Mouse (Mus musculus): Measurements from ENCODE around the gene Fstl1.

The Fstl1 gene

DNA sequence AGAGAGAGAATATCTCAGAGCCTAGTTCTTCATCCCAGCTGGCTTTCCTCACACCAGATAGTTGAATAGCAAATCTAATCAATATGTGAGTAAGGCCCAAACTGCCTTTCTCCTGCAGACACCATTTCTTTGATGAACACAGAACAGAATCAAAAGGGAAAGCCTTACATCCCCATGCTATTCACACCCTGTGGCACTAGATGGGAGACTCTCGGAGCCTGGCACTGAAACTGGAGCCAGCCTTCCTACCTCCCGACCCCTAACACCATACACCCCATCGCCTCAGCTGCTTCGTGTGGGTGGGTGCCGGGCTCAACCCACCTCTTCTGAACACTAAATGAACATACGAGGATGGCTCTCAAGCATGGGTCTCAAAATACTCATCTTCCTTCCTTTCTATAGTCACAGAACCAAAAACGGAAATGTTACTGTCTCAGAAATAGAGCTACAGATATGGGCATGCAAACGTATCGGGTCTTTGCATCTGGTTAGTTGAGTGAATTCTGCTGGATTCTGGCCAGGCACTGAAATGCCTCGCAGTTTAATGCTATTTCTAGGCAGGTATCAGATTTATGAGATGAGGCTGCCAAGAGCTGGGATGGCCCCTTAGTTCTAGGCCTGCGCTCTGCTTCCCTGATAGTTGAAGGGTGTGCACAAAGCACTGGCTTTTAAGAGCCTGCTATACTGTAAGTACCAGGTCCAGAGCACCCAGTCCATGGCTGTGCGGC, 48.3 kb downstream of the Fstl1 start:
- DNase-seq: no peak

DNA sequence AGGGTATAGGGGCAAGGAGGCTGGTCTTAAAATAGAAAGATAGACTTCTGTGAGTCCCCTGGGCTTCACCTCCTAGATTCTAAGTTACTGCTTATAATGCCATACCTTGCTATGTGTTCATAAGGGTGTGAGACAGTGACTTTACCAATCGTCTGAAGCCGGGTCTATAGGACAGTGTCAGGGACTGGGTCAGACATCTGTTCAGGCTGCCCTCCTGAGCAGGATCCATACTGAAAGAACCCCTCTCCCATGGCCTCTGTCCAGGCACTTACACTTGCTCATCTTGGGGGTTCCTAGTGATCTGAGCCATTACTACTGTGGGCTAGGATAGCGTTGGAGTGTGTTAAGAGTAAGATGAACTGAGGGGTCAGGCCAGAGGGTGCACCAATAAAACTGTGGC, 49.6 kb downstream of the Fstl1 start:
- DNase-seq: no peak

DNA sequence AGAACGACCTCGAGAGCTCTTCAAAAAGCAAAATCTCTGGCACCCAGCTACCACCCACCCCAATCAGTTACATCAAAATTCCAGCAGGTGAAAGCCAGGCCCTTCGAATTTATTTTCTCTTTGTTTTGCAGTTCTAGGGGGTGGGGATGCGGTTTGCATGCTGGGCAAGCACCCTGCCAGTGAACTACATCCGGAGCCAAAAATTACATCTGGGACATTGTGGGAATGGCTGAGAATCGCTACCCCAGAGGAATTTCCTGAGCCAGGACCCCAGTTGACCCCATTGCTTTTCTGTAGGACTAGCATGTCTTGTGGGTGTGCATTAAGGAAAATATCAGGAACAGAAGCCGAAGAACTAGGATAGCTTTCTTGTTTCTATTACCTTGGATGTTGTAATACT, 54.4 kb downstream of the Fstl1 start:
- no peak for DNase-seq

DNA sequence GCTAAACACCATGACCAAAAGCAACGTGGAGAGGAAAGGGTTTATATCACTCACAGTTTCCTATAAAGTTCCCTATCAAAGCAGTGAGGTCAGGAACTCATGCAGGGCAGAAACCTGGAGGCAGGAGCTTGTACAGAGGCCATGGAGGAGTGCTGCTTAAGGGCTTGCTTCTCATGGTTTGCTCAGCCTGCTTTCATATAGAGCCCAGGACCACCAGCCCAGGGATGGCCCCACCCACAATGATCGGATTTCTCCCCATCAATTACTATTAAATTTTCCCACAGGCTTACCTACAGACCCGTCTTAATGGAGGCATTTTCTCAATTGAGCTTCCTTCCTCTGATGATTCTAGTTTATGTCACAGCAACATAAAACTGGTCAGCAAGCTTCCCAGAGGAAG, 60.9 kb downstream of the Fstl1 start:
- DNase-seq: no peak

DNA sequence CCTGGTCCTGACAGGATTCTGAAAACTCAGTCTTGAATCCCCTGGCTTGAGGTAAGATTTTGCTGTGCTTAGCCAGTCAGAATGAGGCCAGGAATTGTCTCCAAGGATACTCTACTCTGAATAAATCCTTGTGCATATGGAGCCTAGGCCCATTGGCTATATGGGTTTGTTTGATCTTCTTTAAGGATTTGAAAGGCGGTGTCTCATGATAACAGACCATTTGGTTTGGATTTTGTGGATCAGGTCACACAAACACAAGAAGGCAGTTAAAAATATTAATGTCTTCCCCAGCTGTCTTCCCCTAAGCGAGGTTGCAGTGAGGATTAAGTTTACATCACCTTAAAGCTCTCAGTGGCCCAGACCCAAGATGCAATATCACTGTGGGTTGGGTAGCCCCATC, 65.8 kb downstream of the Fstl1 start:
- no peak for DNase-seq

DNA sequence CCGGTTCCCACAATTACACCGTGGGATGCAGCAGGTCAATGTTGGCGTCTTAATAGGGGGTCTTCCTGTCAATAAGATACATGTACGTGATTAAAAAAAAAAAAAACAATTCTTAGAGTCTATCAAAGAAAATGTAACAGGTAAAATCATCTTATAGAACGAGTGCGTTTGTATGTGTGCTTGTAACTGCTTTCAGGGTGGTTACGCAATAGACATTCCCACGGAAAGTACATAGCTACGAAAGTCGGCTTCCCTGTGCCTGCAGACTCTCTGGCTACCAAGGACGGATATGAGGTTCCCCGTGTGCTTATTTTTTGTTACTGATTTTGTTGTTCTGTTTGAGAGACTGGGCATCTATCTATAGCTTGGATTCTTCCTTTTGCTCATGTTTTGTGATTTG, 67.1 kb downstream of the Fstl1 start:
- no peak for DNase-seq

DNA sequence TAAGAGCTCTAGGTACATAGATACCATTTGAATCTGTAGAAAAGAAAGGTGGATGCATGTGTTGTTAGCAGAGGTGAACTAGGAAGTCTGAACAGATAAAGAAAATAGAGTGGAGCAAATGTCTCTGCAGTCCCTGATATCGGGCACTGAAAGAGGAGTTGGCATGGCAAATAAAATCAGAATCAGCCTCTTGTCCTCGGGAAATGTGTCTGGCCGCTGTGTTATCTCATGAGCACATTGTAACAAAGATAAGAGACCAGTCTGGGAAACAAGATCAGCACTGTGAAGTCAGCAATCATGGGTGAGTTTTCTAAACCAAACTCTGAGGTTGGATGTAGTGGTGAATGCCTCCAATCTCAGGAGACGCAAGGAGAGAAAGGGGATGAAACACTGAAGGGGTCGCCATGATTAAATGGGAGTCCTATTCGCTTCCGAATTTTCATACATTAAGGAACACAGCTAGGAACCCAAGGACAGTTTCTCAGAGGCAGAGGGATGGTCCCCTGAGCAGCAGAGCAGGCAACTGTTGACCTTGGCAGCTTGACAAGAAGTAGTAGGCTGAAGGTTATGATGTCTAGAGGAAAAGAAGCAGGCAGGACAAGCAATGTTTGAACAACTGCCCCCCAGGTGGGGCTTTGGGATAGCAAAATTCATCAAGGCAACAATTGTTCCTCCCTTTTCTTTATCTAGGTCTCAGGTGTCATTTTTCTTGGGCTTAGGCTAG, 68.7 kb downstream of the Fstl1 start:
- peak; percentile 11 for DNase-seq

DNA sequence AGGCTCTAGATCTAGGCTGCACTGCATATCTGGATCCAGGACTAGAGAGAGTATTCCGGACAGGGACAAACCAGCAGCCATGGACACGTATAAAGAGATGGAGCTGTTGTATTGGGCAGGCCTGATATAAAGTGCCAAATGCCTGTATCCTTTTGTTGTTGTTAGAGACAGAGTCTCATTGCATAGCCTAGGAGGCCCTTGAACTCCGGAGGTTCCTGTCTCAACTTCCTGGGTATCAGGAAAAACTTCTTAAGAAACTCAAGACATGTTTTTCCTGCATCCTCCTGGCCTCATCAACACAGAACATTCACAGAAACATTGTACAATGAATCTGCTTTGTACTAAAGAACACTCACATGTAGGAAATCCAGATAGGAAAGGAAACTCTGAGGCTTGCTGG, 70.4 kb downstream of the Fstl1 start:
- no peak for DNase-seq

DNA sequence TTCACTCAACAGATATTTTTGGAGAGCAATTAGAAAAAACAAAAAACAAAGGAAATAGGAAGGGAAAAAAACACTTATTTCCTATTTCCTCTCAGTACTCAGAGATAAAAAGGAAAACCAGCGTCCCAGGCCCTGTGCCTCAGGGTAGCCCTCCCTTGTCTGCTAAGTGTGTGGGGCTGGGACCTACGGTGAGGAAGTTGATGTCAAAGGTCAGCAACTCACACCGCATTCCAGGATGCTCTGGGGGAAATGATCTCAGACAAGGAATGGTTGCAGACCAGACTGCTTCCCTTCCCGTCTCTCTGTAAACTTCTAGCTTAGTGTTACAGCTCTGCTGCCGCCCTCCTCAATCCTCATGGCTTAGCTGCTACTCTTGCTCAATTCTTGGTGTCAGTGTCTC, 74.7 kb downstream of the Fstl1 start:
- DNase-seq: peak; percentile 34

DNA sequence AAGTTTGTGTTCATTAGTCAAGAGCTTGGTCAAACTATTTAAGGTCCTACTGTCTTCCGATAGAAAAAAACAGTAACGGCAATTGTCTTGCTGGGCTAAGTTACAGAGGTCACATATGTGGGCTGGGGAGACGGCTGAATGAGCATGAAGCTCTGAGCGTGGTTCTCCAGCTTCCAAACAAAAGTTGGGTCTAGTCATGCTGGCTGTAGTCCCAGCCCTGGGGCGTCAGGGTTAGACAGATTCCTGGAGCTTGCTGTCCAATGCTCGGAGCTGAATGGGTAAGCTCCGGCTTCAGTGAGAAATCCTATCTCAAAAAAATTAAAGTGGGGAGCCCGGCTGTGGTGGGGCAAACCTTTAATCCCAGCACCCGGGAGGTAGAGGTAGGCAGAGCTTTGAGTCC, 76.6 kb downstream of the Fstl1 start:
- DNase-seq: peak; percentile 42

DNA sequence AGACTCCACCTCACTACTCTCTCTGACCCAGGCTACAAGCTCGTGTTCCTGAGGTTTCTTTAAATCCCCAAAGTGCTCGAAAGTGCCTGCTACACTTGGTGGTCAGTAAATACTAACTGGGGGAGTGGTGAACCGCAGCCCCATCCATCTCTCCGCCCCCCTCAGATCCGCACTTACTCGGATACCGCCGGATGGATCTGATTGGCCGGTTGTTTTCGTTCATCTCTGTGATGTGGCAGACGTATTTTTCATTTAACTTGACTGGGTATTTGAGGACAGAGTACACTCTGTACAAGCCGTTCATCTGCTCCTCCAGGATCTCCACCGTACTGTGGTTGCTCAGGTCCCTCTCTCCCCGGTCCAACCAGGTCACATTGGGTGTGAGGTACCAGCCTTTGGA, 77.4 kb downstream of the Fstl1 start:
- no peak for DNase-seq

DNA sequence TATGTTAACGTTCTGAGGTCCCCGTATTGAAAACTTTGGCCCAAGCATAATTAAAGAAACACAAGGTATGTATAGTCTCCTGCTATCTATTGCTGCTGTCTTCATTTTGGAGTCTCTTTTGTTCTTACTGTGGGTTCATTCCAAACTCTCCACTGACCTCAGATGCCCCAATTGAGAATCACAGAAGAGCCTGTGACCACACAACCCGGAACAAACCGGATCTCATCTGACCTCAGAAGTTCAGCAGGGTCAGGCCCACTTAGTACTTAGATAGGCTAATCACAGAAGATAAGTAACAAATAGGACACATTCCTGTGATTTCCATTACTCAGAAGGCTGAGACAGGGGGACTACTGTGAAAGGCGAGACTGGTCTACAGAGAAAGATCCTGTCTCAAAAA, 77.9 kb downstream of the Fstl1 start:
- DNase-seq: no peak

DNA sequence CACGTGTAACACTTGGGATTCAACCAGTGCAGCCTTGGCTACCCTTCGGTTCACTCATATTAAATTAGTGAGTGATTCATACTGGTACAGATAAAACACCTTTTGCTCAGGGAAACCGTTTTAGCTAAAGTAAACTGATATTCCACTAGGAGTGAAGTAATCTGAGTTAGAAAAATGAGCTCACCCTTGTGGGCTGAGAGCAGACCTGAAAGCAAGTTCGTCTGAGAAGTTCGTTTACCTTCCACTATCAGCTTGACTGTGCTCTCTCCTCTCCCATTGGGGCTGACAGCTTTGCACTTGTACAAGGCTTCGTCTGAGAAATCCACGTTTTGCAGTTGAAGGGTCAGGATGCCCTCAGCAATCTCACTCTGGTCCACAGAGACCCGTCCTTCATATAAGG, 78.9 kb downstream of the Fstl1 start:
- DNase-seq: no peak

DNA sequence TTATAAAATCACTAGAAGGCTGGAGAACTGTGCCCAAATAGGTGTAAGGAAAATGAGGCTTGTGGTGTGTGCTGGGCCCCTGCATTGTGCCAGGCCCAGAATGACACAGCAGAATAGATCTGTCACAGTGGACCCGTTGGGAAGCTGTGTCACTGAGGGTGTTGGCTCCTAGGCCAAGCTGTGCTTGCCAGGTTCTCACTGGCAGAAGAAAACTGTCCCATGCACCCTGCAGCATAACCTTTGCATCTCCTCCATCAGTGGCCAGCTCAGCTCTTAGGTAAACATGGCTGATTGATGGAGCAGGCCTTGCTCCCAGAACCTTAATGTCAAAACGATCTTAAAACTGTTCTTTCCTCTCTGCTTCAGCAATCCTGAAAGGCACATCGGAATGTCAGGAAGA, 79.7 kb downstream of the Fstl1 start:
- DNase-seq: peak; percentile 46

DNA sequence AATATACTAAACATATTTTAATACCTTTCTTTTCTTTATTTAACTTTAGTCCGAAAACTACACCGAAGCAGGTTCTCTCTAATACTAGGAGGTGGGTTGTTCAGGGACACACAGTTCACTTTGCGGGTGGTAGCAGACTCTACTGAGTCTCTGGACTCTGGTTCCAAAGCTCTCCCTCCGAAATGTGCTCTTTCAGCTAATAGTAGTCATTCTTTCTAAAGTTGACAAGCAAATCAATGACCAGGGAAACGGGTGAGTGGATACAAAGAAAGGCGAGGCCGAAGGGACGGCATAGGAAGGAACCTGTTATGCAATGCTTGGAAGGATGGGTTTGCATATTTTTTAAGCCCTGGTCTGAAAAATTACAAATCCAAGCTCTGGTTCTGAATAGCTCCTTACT, 80.8 kb downstream of the Fstl1 start:
- DNase-seq: peak; percentile 48

DNA sequence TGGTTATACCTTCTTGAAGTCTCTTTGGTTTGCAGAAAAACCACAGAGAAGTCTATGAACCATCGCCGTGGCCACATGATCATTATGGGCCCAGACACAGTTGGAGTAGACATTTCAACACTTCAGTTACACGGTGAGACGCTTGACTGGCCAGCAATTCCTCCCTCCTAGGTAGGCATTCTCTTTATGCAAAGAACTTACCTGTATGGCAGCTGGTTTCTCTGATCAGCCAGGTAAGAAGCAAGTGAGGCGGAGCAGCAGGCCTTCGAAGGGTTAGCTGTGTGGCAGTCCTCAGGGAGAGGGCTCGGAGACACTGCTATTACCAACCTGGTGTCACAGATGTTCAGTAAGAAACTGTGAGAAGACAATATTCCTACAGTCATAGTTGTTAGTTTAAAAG, 83.5 kb downstream of the Fstl1 start:
- peak; percentile 40 for DNase-seq

DNA sequence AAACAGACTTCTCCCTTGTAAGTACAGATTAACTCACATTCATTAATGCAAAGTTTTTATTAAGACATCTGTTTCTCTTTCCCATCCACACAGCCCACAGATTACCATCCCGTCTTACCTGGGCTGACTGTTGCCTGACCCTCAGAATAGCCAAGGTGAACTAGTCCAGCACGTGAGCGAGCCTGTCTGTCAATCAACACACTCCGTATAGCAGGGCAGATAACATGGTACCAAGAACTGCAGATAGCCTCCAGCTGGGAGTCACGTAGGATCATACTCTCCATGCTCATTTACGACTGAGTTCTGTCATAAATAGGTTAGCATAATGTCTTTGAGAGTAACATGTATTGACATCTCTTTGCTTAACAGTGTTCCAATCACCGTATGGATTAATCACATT, 84.4 kb downstream of the Fstl1 start, which contains the start of gene Gm36028:
TSS of gene Gm36028 (minus strand) at position 118 of the 400 bp plus-strand sequence.
- no peak for DNase-seq

DNA sequence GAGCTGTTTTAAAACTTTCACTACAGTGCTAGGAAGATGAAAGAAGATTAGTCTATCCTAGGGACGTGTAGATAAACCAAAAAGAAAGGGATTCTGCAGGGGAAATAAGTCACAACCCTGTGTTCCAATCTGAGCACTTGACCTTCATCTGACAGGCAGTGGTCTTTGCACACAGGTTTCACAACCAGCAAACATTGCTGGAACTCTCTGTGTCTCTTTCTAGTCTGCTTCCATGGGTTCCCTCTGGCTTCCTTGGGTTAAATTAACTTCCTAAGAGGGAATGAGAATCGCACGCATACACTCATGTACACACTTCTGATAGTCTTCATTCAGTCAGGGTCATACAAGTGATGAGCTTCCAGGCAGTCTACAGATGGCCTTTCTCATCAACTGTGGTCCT, 87.2 kb downstream of the Fstl1 start:
- no peak for DNase-seq

DNA sequence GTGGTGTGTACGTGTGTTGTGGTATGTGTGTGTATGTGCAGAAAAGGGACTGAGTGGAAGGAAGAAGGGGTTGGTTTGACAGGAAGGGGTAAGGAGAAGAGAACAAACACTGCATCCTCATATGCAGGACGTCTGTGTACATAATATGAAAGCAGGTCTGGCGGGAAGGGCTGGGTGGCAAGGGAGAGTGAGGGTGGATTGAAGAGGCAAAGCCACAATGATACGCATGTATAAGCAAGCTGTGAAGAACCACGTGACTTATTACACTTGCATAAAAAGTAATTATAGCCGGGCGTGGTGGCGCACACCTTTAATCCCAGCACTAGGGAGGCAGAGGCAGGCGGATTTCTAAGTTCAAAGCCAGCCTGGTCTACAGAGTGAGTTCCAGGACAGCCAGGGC, 89.2 kb downstream of the Fstl1 start:
- DNase-seq: no peak

DNA sequence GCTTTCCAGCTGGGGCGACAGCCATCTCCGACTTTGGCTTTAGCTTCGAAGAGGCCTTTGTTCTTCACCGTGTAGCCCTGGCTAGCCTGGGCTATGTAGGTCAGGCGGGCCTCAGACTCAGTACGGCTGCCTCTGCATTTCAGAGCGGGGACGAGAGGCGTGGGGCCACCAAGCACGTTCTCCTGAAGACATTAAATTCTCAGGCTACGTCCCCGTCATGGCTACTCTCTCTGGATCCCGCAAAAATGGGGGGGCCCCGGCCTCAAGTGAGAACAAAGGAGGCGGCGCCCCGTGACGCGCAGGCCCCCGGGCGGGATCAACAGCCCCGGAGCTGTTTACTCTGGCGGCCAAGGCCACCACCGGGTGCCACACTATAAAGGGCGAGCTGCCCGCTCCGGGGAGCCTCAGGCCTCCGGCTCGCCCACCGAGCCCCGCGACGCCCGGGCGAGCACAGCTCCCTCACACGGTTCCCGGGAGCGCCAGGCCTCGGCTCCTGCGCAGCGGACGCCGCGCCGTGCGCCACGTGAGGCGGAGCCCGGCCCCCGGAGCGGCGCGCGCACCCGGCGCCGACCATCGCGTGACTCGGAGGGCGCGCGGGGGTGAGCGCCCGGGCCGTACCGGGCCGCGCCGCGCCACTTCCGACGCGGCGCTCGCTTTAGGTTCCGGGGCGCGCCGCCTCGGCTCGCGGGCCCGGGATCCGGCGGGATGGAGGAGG, 91.3 kb downstream of the Fstl1 start, which contains the start of gene Lrrc58:
TSS of gene Lrrc58 (plus strand) at position 599 of the 715 bp plus-strand sequence.
- DNase-seq: peak; percentile 91

DNA sequence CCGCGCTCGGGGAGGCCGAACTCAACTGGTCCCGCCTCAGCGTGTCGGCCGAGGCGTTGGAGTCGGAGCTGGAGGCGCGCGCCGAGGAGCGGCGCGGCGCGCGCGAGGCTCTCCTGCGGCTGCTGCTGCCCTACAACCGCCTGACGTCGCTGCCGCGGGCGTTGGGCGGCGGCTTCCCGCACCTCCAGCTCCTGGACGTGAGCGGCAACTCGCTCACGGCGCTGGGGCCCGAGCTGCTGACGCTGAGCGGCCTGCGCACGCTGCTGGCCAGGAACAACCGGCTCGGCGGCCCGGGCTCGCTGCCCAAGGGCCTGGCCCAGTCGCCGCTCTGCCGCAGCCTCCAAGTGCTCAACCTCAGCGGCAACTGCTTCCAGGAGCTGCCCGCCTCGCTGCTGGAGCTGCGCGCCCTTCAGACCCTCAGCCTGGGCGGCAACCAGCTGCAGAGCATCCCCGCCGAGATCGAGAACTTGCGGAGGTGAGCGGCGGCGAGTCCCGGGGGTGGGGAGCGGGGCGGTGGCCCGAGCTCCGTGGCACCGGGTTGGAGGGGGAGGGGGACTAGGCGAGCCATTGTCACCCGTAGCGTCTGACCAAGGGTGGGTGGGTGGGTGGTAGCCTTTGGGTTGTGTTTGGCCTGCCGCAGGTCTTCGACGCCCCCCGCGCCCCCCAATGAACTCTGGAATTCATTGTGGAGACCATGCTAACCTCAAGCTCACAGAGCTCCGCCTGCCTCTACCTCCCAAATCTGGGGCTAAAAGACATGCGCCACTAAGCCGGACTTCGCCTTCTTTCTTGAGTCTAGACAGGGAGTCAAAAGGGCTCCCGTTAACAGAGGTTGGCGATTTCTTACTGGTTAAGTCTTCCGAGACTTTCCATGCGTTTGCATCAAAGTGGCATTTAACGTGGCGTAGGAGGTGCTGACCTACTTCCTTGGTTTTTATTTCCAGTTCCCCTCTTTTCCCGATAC, 92.1 kb downstream of the Fstl1 start:
- peak; percentile 76 for DNase-seq

DNA sequence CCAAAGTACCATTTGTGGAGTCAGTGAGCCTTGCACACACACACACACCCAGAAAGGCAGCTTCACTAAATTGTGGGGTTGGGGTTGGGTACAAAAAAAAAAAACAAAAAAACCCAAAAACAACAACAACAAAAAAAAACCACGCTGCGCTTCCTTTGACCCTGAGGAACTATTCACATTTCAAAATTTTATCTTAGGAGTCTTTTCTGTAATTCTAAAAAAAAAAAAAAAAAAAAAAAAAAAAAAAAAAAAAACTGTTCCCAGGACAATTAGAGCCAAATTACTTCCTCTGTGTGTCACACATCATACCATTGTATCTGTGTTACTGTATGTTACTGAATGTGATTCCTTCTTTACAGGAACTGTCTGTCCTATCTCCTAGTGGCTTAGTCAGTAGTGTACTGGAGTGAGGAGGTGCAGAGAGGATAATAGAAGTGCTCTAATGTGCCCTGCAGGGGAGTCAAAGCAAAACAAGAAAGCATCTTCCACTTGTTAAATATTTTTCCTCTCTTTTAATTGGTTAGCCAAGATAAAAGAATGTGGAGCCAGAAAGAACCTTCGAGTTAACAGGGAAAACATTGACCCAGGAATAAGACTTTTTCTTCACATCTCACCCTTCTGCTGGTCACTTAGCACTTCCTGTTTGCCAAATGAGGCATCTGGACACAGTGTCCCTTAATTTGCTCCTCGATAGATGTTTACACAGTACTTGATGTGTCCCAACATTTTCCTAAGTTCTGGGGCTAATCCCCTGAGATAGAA, 93.0 kb downstream of the Fstl1 start:
- DNase-seq: peak; percentile 15
